Mouse (Mus musculus): ENCODE data around the gene Gm37240. TPM values are rescaled to one million over a fixed set of nuclear protein-coding genes. Genes with fewer than 3 reads are reported as not detected.

The Gm37240 gene
- polyA plus RNA-seq, 1 experiment from 2014 or later = 2.2 TPM

DNA sequence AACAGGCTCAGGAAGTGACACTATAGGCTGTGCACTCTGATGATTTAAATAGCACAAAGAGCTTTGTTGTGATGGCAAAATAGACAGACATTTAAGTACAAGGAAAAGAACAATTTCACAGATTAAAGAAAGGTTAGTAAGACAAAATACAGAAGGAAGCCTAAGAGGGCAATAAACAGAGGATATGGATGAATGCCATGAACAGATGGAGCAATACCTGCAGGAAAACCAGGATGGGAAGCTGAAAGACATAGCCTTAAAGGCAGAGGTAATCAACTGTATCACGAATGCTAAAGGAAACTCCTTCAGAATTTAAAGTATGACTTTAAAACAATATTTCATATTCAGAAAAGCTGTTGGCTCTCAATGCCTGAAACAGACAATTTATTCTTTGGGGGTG lies 1362.4 kb downstream of the Gm37240 start:
- WGBS = 91% methylated on average over 1 of the region's 1 CpGs
- Histone ChIP-seq H3K9me3 (ENCODE audit: control insufficient read depth, low read length) (no peaks in the 10 kb centered on the region), H3K27me3 (ENCODE audit: control insufficient read depth, insufficient read depth, low read length) (no peaks in the 10 kb centered on the region), H3K27ac (replicated peaks; ENCODE audit: low read depth, low read length) (no peak overlapping the region), H3K4me3 (ENCODE audit: low read depth, low read length) (no peak overlapping the region), H3K36me3 (ENCODE audit: control insufficient read depth, insufficient read depth, low read length) (no peaks in the 10 kb centered on the region), H3K4me1 (ENCODE audit: control insufficient read depth, insufficient read depth, low read length) (no peaks in the 10 kb centered on the region), H3K9ac (ENCODE audit: low read length) (no peak overlapping the region), H3K4me2 (ENCODE audit: low read depth, severe bottlenecking) (no peak overlapping the region)
- ATAC-seq (ENCODE audit: insufficient number of reproducible peaks, low FRiP score, low TSS enrichment, low read depth) (no peak), DNase-seq (ENCODE audit: low spot score) (no peak)

GRCm38 (mm10) chr3:84516163-84516562 lies 1371.2 kb downstream of the Gm37240 start:
- no peak for ATAC-seq (ENCODE audit: insufficient number of reproducible peaks, low FRiP score, low TSS enrichment, low read depth)
- no peaks in the 10 kb centered on the region for H3K4me1 ChIP-seq (ENCODE audit: control insufficient read depth, insufficient read depth, low read length)
- no peak overlapping the region for H3K9ac ChIP-seq (ENCODE audit: low read length)
- H3K27ac ChIP-seq (replicated peaks; ENCODE audit: low read depth, low read length) = no peak overlapping the region
- no peak overlapping the region for H3K4me3 ChIP-seq (ENCODE audit: low read depth, low read length)
- H3K4me2 ChIP-seq (ENCODE audit: low read depth, severe bottlenecking) = no peak overlapping the region
- 87% methylated on average over 3 of the region's 3 CpGs for WGBS
- H3K27me3 ChIP-seq (ENCODE audit: control insufficient read depth, insufficient read depth, low read length) = no peaks in the 10 kb centered on the region
- no peaks in the 10 kb centered on the region for H3K9me3 ChIP-seq (ENCODE audit: control insufficient read depth, low read length)
- DNase-seq (ENCODE audit: low spot score) = no peak
- no peaks in the 10 kb centered on the region for H3K36me3 ChIP-seq (ENCODE audit: control insufficient read depth, insufficient read depth, low read length)

DNA sequence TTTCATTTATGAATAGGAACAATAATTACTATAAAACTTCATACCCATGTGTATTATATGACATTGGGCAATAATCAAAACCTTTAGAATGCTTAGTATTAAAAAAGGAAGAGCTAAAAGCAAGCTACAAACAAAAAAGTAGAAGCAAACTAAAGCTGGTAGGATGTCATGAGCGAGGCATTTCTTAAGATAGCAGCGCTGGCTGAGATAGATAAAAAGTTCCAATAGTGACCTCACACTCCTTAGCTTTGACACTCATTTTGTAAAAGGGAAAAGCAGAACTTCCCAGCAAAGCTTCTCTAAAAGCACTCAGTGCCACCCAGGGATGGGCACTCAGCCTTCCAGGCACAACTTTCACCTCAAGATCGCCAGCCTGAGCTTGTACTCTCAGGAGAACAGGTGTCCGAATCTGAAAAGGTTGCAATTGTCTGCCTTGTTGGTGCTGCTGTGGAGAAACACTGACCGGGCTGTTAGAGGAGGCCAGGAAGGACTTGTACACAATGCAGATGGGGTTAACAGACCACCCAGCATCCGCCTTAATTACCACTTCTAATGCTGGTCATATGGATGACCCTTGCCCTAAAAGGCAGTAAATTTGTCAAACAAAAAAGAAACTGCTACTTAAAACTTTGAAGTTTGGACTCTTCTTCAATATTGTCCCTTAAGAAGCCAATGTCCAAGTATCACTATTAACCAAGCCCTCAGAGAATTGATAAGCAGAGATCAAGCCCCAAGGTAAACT lies 1374.4 kb downstream of the Gm37240 start:
- Histone ChIP-seq H3K27me3 (ENCODE audit: control insufficient read depth, insufficient read depth, low read length) (no peaks in the 10 kb centered on the region), H3K36me3 (ENCODE audit: control insufficient read depth, insufficient read depth, low read length) (peaks cover 2% of the 10 kb centered on the region; the same call in 1 of the 2 replicates), H3K9me3 (ENCODE audit: control insufficient read depth, low read length) (no peaks in the 10 kb centered on the region), H3K4me3 (ENCODE audit: low read depth, low read length) (no peak overlapping the region), H3K4me2 (ENCODE audit: low read depth, severe bottlenecking) (no peak overlapping the region), H3K4me1 (ENCODE audit: control insufficient read depth, insufficient read depth, low read length) (no peaks in the 10 kb centered on the region), H3K9ac (ENCODE audit: low read length) (no peak overlapping the region), H3K27ac (replicated peaks; ENCODE audit: low read depth, low read length) (no peak overlapping the region)
- no peak for DNase-seq (ENCODE audit: low spot score)
- WGBS = 39% methylated on average over 6 of the region's 6 CpGs
- ATAC-seq (ENCODE audit: insufficient number of reproducible peaks, low FRiP score, low TSS enrichment, low read depth) = no peak

GRCm38 (mm10) chr3:84505193-84505592 lies 1382.1 kb downstream of the Gm37240 start:
- no peak overlapping the region for H3K4me2 ChIP-seq (ENCODE audit: low read depth, severe bottlenecking)
- peaks cover 2% of the 10 kb centered on the region; the same call in 1 of the 2 replicates for H3K36me3 ChIP-seq (ENCODE audit: control insufficient read depth, insufficient read depth, low read length)
- H3K9ac ChIP-seq (ENCODE audit: low read length) = no peak overlapping the region
- ATAC-seq (ENCODE audit: insufficient number of reproducible peaks, low FRiP score, low TSS enrichment, low read depth) (no peak), DNase-seq (ENCODE audit: low spot score) (no peak)
- no peak overlapping the region for H3K27ac ChIP-seq (replicated peaks; ENCODE audit: low read depth, low read length)
- no peaks in the 10 kb centered on the region for H3K4me1 ChIP-seq (ENCODE audit: control insufficient read depth, insufficient read depth, low read length)
- H3K4me3 ChIP-seq (ENCODE audit: low read depth, low read length) = no peak overlapping the region
- WGBS = 86% methylated on average over 4 of the region's 4 CpGs
- no peaks in the 10 kb centered on the region for H3K9me3 ChIP-seq (ENCODE audit: control insufficient read depth, low read length)
- no peaks in the 10 kb centered on the region for H3K27me3 ChIP-seq (ENCODE audit: control insufficient read depth, insufficient read depth, low read length)

- no peak for DNase-seq (ENCODE audit: low spot score)
- H3K4me1 ChIP-seq (ENCODE audit: control insufficient read depth, insufficient read depth, low read length) = no peaks in the 10 kb centered on the region
- H3K4me2 ChIP-seq (ENCODE audit: low read depth, severe bottlenecking) = no peak overlapping the region
- WGBS = 91% methylated on average over 8 of the region's 8 CpGs
- no peaks in the 10 kb centered on the region for H3K9me3 ChIP-seq (ENCODE audit: control insufficient read depth, low read length)
- peaks cover 2% of the 10 kb centered on the region; the same call in 1 of the 2 replicates for H3K36me3 ChIP-seq (ENCODE audit: control insufficient read depth, insufficient read depth, low read length)
- no peaks in the 10 kb centered on the region for H3K27me3 ChIP-seq (ENCODE audit: control insufficient read depth, insufficient read depth, low read length)
- no peak overlapping the region for H3K27ac ChIP-seq (replicated peaks; ENCODE audit: low read depth, low read length)
- no peak overlapping the region for H3K4me3 ChIP-seq (ENCODE audit: low read depth, low read length)
- H3K9ac ChIP-seq (ENCODE audit: low read length) = no peak overlapping the region
- no peak for ATAC-seq (ENCODE audit: insufficient number of reproducible peaks, low FRiP score, low TSS enrichment, low read depth)
These were observed 1383.0 kb downstream of the Gm37240 start for GRCm38 (mm10) chr3:84504291-84504690.

GRCm38 (mm10) chr3:84502101-84502500 lies 1385.2 kb downstream of the Gm37240 start:
- 73% methylated on average over 2 of the region's 2 CpGs for WGBS
- ATAC-seq (ENCODE audit: insufficient number of reproducible peaks, low FRiP score, low TSS enrichment, low read depth) = no peak
- H3K27me3 ChIP-seq (ENCODE audit: control insufficient read depth, insufficient read depth, low read length) = no peaks in the 10 kb centered on the region
- H3K4me3 ChIP-seq (ENCODE audit: low read depth, low read length) = no peak overlapping the region
- no peaks in the 10 kb centered on the region for H3K36me3 ChIP-seq (ENCODE audit: control insufficient read depth, insufficient read depth, low read length)
- no peaks in the 10 kb centered on the region for H3K9me3 ChIP-seq (ENCODE audit: control insufficient read depth, low read length)
- H3K9ac ChIP-seq (ENCODE audit: low read length) = no peak overlapping the region
- no peak overlapping the region for H3K4me2 ChIP-seq (ENCODE audit: low read depth, severe bottlenecking)
- no peaks in the 10 kb centered on the region for H3K4me1 ChIP-seq (ENCODE audit: control insufficient read depth, insufficient read depth, low read length)
- no peak overlapping the region for H3K27ac ChIP-seq (replicated peaks; ENCODE audit: low read depth, low read length)
- DNase-seq (ENCODE audit: low spot score) = no peak

GRCm38 (mm10) chr3:84500491-84500890 lies 1386.8 kb downstream of the Gm37240 start:
- WGBS = 84% methylated on average over 10 of the region's 10 CpGs
- Histone ChIP-seq H3K27ac (replicated peaks; ENCODE audit: low read depth, low read length) (no peak overlapping the region), H3K4me3 (ENCODE audit: low read depth, low read length) (no peak overlapping the region), H3K4me1 (ENCODE audit: control insufficient read depth, insufficient read depth, low read length) (no peaks in the 10 kb centered on the region), H3K27me3 (ENCODE audit: control insufficient read depth, insufficient read depth, low read length) (no peaks in the 10 kb centered on the region), H3K9ac (ENCODE audit: low read length) (no peak overlapping the region), H3K36me3 (ENCODE audit: control insufficient read depth, insufficient read depth, low read length) (no peaks in the 10 kb centered on the region), H3K4me2 (ENCODE audit: low read depth, severe bottlenecking) (no peak overlapping the region), H3K9me3 (ENCODE audit: control insufficient read depth, low read length) (no peaks in the 10 kb centered on the region)
- DNase-seq (ENCODE audit: low spot score) (no peak), ATAC-seq (ENCODE audit: insufficient number of reproducible peaks, low FRiP score, low TSS enrichment, low read depth) (no peak)

GRCm38 (mm10) chr3:84497718-84498117 lies 1389.6 kb downstream of the Gm37240 start:
- Histone ChIP-seq H3K4me1 (ENCODE audit: control insufficient read depth, insufficient read depth, low read length) (no peaks in the 10 kb centered on the region), H3K4me2 (ENCODE audit: low read depth, severe bottlenecking) (no peak overlapping the region), H3K27me3 (ENCODE audit: control insufficient read depth, insufficient read depth, low read length) (no peaks in the 10 kb centered on the region), H3K4me3 (ENCODE audit: low read depth, low read length) (no peak overlapping the region), H3K9me3 (ENCODE audit: control insufficient read depth, low read length) (no peaks in the 10 kb centered on the region), H3K36me3 (ENCODE audit: control insufficient read depth, insufficient read depth, low read length) (no peaks in the 10 kb centered on the region), H3K9ac (ENCODE audit: low read length) (no peak overlapping the region), H3K27ac (replicated peaks; ENCODE audit: low read depth, low read length) (no peak overlapping the region)
- ATAC-seq (ENCODE audit: insufficient number of reproducible peaks, low FRiP score, low TSS enrichment, low read depth) (no peak), DNase-seq (ENCODE audit: low spot score) (no peak)
- 59% methylated on average over 11 of the region's 11 CpGs for WGBS

GRCm38 (mm10) chr3:84492657-84493056 lies 1394.7 kb downstream of the Gm37240 start:
- no peak for ATAC-seq (ENCODE audit: insufficient number of reproducible peaks, low FRiP score, low TSS enrichment, low read depth)
- no peaks in the 10 kb centered on the region for H3K36me3 ChIP-seq (ENCODE audit: control insufficient read depth, insufficient read depth, low read length)
- no peak overlapping the region for H3K9ac ChIP-seq (ENCODE audit: low read length)
- no peaks in the 10 kb centered on the region for H3K27me3 ChIP-seq (ENCODE audit: control insufficient read depth, insufficient read depth, low read length)
- no peak overlapping the region for H3K27ac ChIP-seq (replicated peaks; ENCODE audit: low read depth, low read length)
- H3K4me2 ChIP-seq (ENCODE audit: low read depth, severe bottlenecking) = no peak overlapping the region
- no peaks in the 10 kb centered on the region for H3K4me1 ChIP-seq (ENCODE audit: control insufficient read depth, insufficient read depth, low read length)
- no peak for DNase-seq (ENCODE audit: low spot score)
- H3K9me3 ChIP-seq (ENCODE audit: control insufficient read depth, low read length) = no peaks in the 10 kb centered on the region
- H3K4me3 ChIP-seq (ENCODE audit: low read depth, low read length) = no peak overlapping the region
- WGBS = 91% methylated on average over 8 of the region's 8 CpGs

Measured in limb, embryonic 11.5 days (tissue).